Mouse (Mus musculus) lung, embryonic 16.5 days (tissue): Measurements from ENCODE around the gene Rufy3. TPM values are rescaled to one million over a fixed set of nuclear protein-coding genes. Genes with fewer than 3 reads are reported as not detected.

ENCODE experiments used
- ATAC-seq: fragments of 200-750 bp; cut with Nextera tagmentation; 2 replicates; pipeline ENCODE4 v1.8.0; 2017; ENCODE audit warnings: low read depth, mild to moderate bottlenecking, moderate library complexity
- H3K27ac ChIP-seq: fragments of 300-500 bp; sonication (generic); 2 replicates; pipeline ENCODE4 v1.5.1; 2014; ENCODE audit warnings: mild to moderate bottlenecking, control low read depth, low read length
- H3K27me3 ChIP-seq: fragments of 300-500 bp; sonication (generic); 2 replicates; pipeline ENCODE4 v1.6.1; 2014; ENCODE audit warnings: low read depth, low read length, mixed read lengths; ENCODE audit not compliant: control insufficient read depth, insufficient read depth
- H3K36me3 ChIP-seq: fragments of 300-500 bp; sonication (generic); 2 replicates; pipeline ENCODE4 v1.6.1; 2014; ENCODE audit warnings: low read length; ENCODE audit not compliant: control insufficient read depth, insufficient read depth
- H3K4me1 ChIP-seq: fragments of 300-500 bp; sonication (generic); replicated peaks from 2 replicates; pipeline ENCODE4 v1.6.1; 2014; ENCODE audit warnings: low read length, mixed read lengths; ENCODE audit not compliant: control insufficient read depth, insufficient read depth
- H3K4me2 ChIP-seq: fragments of 300-500 bp; sonication (generic); 2 replicates; pipeline ENCODE4 v1.6.1; 2014; ENCODE audit warnings: low read depth, low read length, control low read depth
- H3K4me3 ChIP-seq: fragments of 300-500 bp; sonication (generic); 2 replicates; pipeline ENCODE4 v1.5.1; 2014; ENCODE audit warnings: mild to moderate bottlenecking, low read length, control low read depth
- H3K9ac ChIP-seq: fragments of 300-500 bp; sonication (generic); 2 replicates; pipeline ENCODE4 v1.6.1; 2014; ENCODE audit warnings: low read length, control low read depth
- H3K9me3 ChIP-seq: fragments of 300-500 bp; sonication (generic); 2 replicates; pipeline ENCODE4 v1.6.1; 2016; ENCODE audit warnings: low read length; ENCODE audit not compliant: control insufficient read depth
- WGBS: fragments of 180-500 bp; shearing (Covaris S2); extraction: QIAGEN DNeasy Blood & Tissue Kit; methylation state at CpG from one replicate; pipeline ENCODE4 v1.1.7; 2014; 5-methylcytosine and 5-hydroxymethylcytosine counted together
- polyA plus RNA-seq: library from polyadenylated mRNA; unstranded; fragments of >200 nt; fragmentation: Nextera tagmentation; extraction: Ambion mirVana; gene quantifications from 2 replicates; pipeline ENCODE4 v1.2.1, GENCODE M21; 2015

Rufy3 gene
- polyA plus RNA-seq, 1 experiment from 2014 or later, result 9.1 TPM

- Histone ChIP-seq H3K36me3 (peaks cover 8% of the 10 kb centered on the region; the same call in 1 of the 2 replicates), H3K27ac (no peak overlapping the region), H3K4me2 (no peak overlapping the region), H3K27me3 (no peaks in the 10 kb centered on the region), H3K4me1 (no peaks in the 10 kb centered on the region), H3K4me3 (no peak overlapping the region), H3K9me3 (no peaks in the 10 kb centered on the region), H3K9ac (no peak overlapping the region)
- 89% methylated on average over 5 of the region's 5 CpGs for WGBS
- no peak for ATAC-seq
Observed at GRCm38 (mm10) chr5:88634076-88634475, 69.2 kb downstream of the Rufy3 start.

GRCm38 (mm10) chr5:88642786-88643185, 77.9 kb downstream of the Rufy3 start:
- no peaks in the 10 kb centered on the region for H3K9me3 ChIP-seq
- H3K9ac ChIP-seq, result no peak overlapping the region
- ATAC-seq, result no peak
- H3K4me1 ChIP-seq, result no peaks in the 10 kb centered on the region
- H3K36me3 ChIP-seq, result peaks cover 10% of the 10 kb centered on the region; the same call in 1 of the 2 replicates
- no peaks in the 10 kb centered on the region for H3K27me3 ChIP-seq
- no peak overlapping the region for H3K4me3 ChIP-seq
- WGBS, result 61% methylated on average over 9 of the region's 9 CpGs
- H3K27ac ChIP-seq, result no peak overlapping the region
- H3K4me2 ChIP-seq, result no peak overlapping the region

- no peak for ATAC-seq
- no peak overlapping the region for H3K4me2 ChIP-seq
- H3K9me3 ChIP-seq, result no peaks in the 10 kb centered on the region
- no peaks in the 10 kb centered on the region for H3K27me3 ChIP-seq
- H3K36me3 ChIP-seq, result peaks cover 12% of the 10 kb centered on the region; the same call in 1 of the 2 replicates
- H3K4me3 ChIP-seq, result no peak overlapping the region
- H3K9ac ChIP-seq, result no peak overlapping the region
- H3K27ac ChIP-seq, result no peak overlapping the region
- 86% methylated on average over 9 of the region's 9 CpGs for WGBS
- H3K4me1 ChIP-seq, result no peaks in the 10 kb centered on the region
Observed at GRCm38 (mm10) chr5:88643491-88643890, 78.7 kb downstream of the Rufy3 start.

- no peaks in the 10 kb centered on the region for H3K4me1 ChIP-seq
- H3K9me3 ChIP-seq, result no peaks in the 10 kb centered on the region
- H3K9ac ChIP-seq, result no peak overlapping the region
- no peak overlapping the region for H3K4me2 ChIP-seq
- H3K27ac ChIP-seq, result no peak overlapping the region
- H3K4me3 ChIP-seq, result no peak overlapping the region
- ATAC-seq, result no peak
- whole genome bisulfite sequencing, result 63% methylated on average over 2 of the region's 2 CpGs
- peaks cover 9% of the 10 kb centered on the region; the same call in 1 of the 2 replicates for H3K36me3 ChIP-seq
- H3K27me3 ChIP-seq, result no peaks in the 10 kb centered on the region
Observed at GRCm38 (mm10) chr5:88644901-88645300, 80.1 kb downstream of the Rufy3 start.

GRCm38 (mm10) chr5:88645405-88645804, 80.6 kb downstream of the Rufy3 start:
- ATAC-seq, result no peak
- Histone ChIP-seq H3K4me2 (no peak overlapping the region), H3K27ac (no peak overlapping the region), H3K4me3 (no peak overlapping the region), H3K9me3 (no peaks in the 10 kb centered on the region), H3K4me1 (no peaks in the 10 kb centered on the region), H3K9ac (no peak overlapping the region), H3K36me3 (peaks cover 9% of the 10 kb centered on the region; the same call in 1 of the 2 replicates), H3K27me3 (no peaks in the 10 kb centered on the region)
- WGBS, result 54% methylated on average over 5 of the region's 5 CpGs

- Histone ChIP-seq H3K4me2 (no peak overlapping the region), H3K36me3 (peaks cover 12% of the 10 kb centered on the region), H3K4me3 (no peak overlapping the region), H3K4me1 (no peaks in the 10 kb centered on the region), H3K27me3 (no peaks in the 10 kb centered on the region), H3K9me3 (no peaks in the 10 kb centered on the region), H3K9ac (no peak overlapping the region), H3K27ac (no peak overlapping the region)
- ATAC-seq, result 0 out of 2 replicates have a peak, but pooled peaks have one; percentile 38
- WGBS, result 61% methylated on average over 17 of the region's 17 CpGs
Observed at GRCm38 (mm10) chr5:88649250-88650173, 84.7 kb downstream of the Rufy3 start.

- peaks cover 13% of the 10 kb centered on the region for H3K36me3 ChIP-seq
- no peak overlapping the region for H3K4me2 ChIP-seq
- ATAC-seq, result no peak
- 71% methylated on average over 5 of the region's 5 CpGs for WGBS
- H3K9me3 ChIP-seq, result no peaks in the 10 kb centered on the region
- no peaks in the 10 kb centered on the region for H3K4me1 ChIP-seq
- no peak overlapping the region for H3K9ac ChIP-seq
- H3K27me3 ChIP-seq, result no peaks in the 10 kb centered on the region
- no peak overlapping the region for H3K27ac ChIP-seq
- no peak overlapping the region for H3K4me3 ChIP-seq
Observed at GRCm38 (mm10) chr5:88652589-88652988, 87.7 kb downstream of the Rufy3 start.

- no peak overlapping the region for H3K4me3 ChIP-seq
- no peaks in the 10 kb centered on the region for H3K9me3 ChIP-seq
- WGBS, result 96% methylated on average over 1 of the region's 1 CpGs
- ATAC-seq, result no peak
- no peak overlapping the region for H3K4me2 ChIP-seq
- no peaks in the 10 kb centered on the region for H3K4me1 ChIP-seq
- H3K27me3 ChIP-seq, result no peaks in the 10 kb centered on the region
- H3K36me3 ChIP-seq, result peaks cover 38% of the 10 kb centered on the region
- no peak overlapping the region for H3K27ac ChIP-seq
- no peak overlapping the region for H3K9ac ChIP-seq
Observed at GRCm38 (mm10) chr5:88657868-88658267, 93.0 kb downstream of the Rufy3 start.

- Histone ChIP-seq H3K27me3 (no peaks in the 10 kb centered on the region), H3K9ac (no peak overlapping the region), H3K27ac (no peak overlapping the region), H3K4me2 (no peak overlapping the region), H3K36me3 (peaks cover 51% of the 10 kb centered on the region), H3K4me3 (no peak overlapping the region), H3K4me1 (no peaks in the 10 kb centered on the region), H3K9me3 (no peaks in the 10 kb centered on the region)
- no peak for ATAC-seq
- WGBS, result 98% methylated on average over 3 of the region's 3 CpGs
Observed at GRCm38 (mm10) chr5:88663151-88663550, 98.3 kb downstream of the Rufy3 start.
